Mouse (Mus musculus) adrenal gland, adult 8-10 months (tissue): ENCODE measurements around the gene Exoc1. TPM values are rescaled to one million over a fixed set of nuclear protein-coding genes. Genes with fewer than 3 reads are reported as not detected.

Source experiments
- DNase-seq: peaks from one replicate; pipeline ENCODE4 v3.0.0; 2022
- total RNA-seq, 4 experiments: library from RNA; stranded (reverse); gene quantifications; 2 replicates each; pipeline ENCODE4 v1.2.4; 2022

Exoc1 gene
- total RNA-seq, 4 experiments from 2014 or later = 56.2 to 101 (median 72.2) TPM

- DNase-seq = no peak
These were observed 83.9 kb downstream of the Exoc1 start for GRCm38 (mm10) chr5:76612867-76613499.

GRCm38 (mm10) chr5:76615276-76615675, 86.2 kb downstream of the Exoc1 start:
- no peak for DNase-seq

DNA sequence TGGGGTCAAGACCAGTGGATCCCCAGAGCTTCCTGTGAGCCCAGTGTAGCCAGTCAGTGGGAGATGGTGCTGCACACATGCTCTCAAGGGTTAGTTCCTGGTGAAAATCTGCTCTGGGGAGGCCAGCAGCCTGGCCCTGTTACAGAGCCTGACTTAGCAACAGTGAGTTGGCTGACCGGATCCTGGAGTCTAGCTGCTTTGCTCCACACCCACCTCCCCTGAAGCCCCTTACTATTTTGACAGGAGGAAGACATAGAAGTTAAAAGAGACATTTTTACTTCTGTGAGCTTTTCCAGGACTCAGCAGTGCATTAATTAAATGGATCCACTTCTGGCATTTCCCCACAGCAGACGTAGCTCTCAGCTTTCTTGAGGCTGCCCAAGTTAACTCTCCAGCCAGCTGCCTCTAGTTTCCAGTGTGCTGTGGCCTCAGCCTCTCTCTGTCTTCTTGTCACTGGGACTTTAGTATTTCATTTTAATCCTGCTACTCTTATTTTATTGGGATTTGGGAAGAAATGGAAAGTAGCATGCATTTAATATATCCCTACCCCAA, 87.2 kb downstream of the Exoc1 start:
- DNase-seq = no peak

GRCm38 (mm10) chr5:76618750-76619149, 89.6 kb downstream of the Exoc1 start:
- no peak for DNase-seq

Other genes with a start within 250 kb of the Exoc1 start
- 10 to 100 TPM; 34.7 to 45.4 (median 43.5) TPM for gene Clock, start 224.5 kb upstream of the Exoc1 start, total RNA-seq
- not detected for gene Pdcl2, start 198.2 kb upstream of the Exoc1 start, total RNA-seq
- gene Nmu, start 165.5 kb upstream of the Exoc1 start, total RNA-seq = not detected
- gene Gm7271, start 45.3 kb upstream of the Exoc1 start, total RNA-seq = not detected
- 1 to 10 TPM; 3.7 to 7.3 (median 5.6) TPM for gene Cep135, start 59.4 kb downstream of the Exoc1 start, total RNA-seq
- 1 to 10 TPM; 8.3 to 9.8 (median 8.7) TPM for gene C530008M17Rik, start 127.2 kb downstream of the Exoc1 start, total RNA-seq